Mouse (Mus musculus) hindbrain, embryonic 16.5 days (tissue): Measurements from ENCODE around the gene Gm527. TPM values are rescaled to one million over a fixed set of nuclear protein-coding genes. Genes with fewer than 3 reads are reported as not detected.

Source experiments
- ATAC-seq: fragments of 200-750 bp; cut with Nextera tagmentation; 2 replicates; pipeline ENCODE4 v1.8.0; 2017; ENCODE audit warnings: moderate TSS enrichment, moderate library complexity
- H3K27ac ChIP-seq: fragments of 300-500 bp; sonication (generic); 2 replicates; pipeline ENCODE4 v1.5.1; 2014; ENCODE audit warnings: low read depth, mild to moderate bottlenecking, control low read depth, low read length, moderate library complexity
- H3K27me3 ChIP-seq: fragments of 300-500 bp; sonication (generic); replicated peaks from 2 replicates; pipeline ENCODE4 v1.6.1; 2014; ENCODE audit warnings: low read length; ENCODE audit not compliant: control insufficient read depth, insufficient read depth
- H3K36me3 ChIP-seq: fragments of 300-500 bp; sonication (generic); 2 replicates; pipeline ENCODE4 v1.6.1; 2014; ENCODE audit warnings: mild to moderate bottlenecking, low read length, moderate library complexity, mixed read lengths; ENCODE audit not compliant: control insufficient read depth, insufficient read depth
- H3K4me1 ChIP-seq: fragments of 300-500 bp; sonication (generic); 2 replicates; pipeline ENCODE4 v1.6.1; 2014; ENCODE audit warnings: low read depth, low read length; ENCODE audit not compliant: control insufficient read depth, insufficient read depth
- H3K4me2 ChIP-seq: fragments of 300-500 bp; sonication (generic); 2 replicates; pipeline ENCODE4 v1.6.1; 2014; ENCODE audit warnings: mild to moderate bottlenecking, low read length, control low read depth, moderate library complexity
- H3K4me3 ChIP-seq: fragments of 300-500 bp; sonication (generic); 2 replicates; pipeline ENCODE4 v1.5.1; 2014; ENCODE audit warnings: mild to moderate bottlenecking, low read length, control low read depth, moderate library complexity
- H3K9ac ChIP-seq: fragments of 300-500 bp; sonication (generic); 2 replicates; pipeline ENCODE4 v1.6.1; 2014; ENCODE audit warnings: low read depth, mild to moderate bottlenecking, control low read depth, low read length, moderate library complexity
- H3K9me3 ChIP-seq: fragments of 300-500 bp; sonication (generic); 2 replicates; pipeline ENCODE4 v1.6.1; 2014; ENCODE audit warnings: mild to moderate bottlenecking, low read length, moderate library complexity; ENCODE audit not compliant: control insufficient read depth
- WGBS: fragments of 180-500 bp; shearing (Covaris S2); extraction: QIAGEN DNeasy Blood & Tissue Kit; methylation state at CpG from one replicate; pipeline ENCODE4 v1.1.7; 2014; 5-methylcytosine and 5-hydroxymethylcytosine counted together
- polyA plus RNA-seq: library from polyadenylated mRNA; unstranded; fragments of >200 nt; fragmentation: Nextera tagmentation; extraction: Ambion mirVana; gene quantifications from 2 replicates; pipeline ENCODE4 v1.2.1, GENCODE M21; 2015

Gm527 gene
- polyA plus RNA-seq, 1 experiment from 2014 or later = 1.4 TPM

DNA sequence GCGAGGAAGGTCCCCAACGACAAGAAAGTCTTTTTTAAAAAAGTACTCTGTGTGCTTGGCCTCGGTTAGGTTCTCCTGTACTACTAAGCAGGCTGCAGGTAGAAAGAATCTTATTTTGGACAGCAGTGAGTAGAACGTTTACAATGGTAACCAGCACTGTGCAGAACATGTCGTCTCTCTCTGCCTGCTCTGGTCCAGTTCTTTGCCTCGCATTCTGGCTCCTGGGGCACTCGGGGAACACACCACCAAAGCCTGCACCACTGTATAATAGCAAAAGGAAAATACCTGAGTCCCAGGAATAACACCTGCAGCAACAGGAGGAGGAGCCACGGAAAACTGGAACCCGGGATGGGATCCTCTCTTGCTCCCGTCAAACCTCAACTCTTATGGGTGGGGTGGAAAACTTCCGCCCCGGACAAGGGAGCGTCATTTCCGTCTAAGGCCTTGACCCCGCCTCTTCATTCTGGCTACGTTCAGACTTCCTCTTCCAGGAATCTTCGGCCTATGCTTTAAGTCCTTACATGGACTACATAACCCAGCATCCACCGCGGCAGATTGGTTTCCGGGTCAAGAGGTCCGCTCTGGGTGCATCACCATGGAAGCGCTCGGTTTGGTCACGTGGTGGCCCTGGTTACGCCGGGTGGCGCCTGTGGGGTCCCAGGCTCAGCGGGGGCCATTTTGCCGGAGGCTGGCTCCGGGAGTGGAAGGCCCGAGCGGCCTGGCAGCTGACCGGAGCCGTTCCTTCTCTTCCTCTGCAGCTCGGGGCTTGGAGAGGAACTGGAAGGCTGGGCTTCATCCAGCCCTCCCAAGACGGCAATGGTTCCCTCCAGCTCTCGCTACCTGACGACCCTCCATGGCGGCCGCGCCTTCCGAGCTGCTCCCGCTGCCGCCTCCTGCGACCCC, 47.7 kb downstream of the Gm527 start, which contains the start of the genes Klhl28 and Togaram1:
Klhl28 (minus strand) TSS at position 411 of the 903 bp plus-strand sequence.
Togaram1 (plus strand) TSS at position 681 of the 903 bp plus-strand sequence.
- Histone ChIP-seq H3K27ac (peak within 1 kb of the TSS; percentile 83), H3K9ac (peak within 1 kb of the TSS; percentile 83), H3K27me3 (no peaks in the 10 kb centered on the region), H3K9me3 (no peaks in the 10 kb centered on the region), H3K36me3 (no peaks in the 10 kb centered on the region), H3K4me3 (peak within 1 kb of the TSS; percentile 79), H3K4me2 (peak within 1 kb of the TSS; percentile 96), H3K4me1 (peaks cover 21% of the 10 kb centered on the region)
- under 1% methylated on average over 42 of the region's 45 CpGs for WGBS
- peak; percentile 100 for ATAC-seq

DNA sequence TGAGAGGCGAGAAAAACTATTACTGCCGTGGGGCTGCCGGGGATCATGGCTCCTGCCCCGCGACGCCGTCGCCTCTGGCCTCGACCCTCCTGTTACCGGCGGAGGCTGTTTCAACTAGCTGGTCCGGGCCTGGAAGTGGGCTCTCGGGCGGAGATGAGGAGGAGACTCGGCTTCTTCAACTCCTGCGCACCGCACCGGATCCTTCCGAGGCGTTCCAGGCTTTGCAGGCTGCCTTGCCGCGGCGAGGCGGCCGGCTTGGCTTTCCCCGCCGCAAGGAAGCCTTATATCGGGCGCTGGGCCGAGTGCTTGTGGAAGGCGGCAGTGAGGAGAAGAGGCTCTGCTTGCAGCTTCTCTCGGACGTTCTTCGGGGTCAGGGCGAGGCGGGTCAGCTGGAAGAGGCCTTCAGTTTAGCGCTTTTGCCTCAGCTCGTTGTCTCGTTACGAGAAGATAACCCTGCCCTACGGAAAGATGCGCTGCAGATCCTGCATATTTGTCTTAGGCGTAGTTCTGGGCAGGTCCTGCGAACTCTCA, 48.5 kb downstream of the Gm527 start:
- Histone ChIP-seq H3K36me3 (no peaks in the 10 kb centered on the region), H3K4me2 (peak overlapping the region; percentile 96), H3K27me3 (no peaks in the 10 kb centered on the region), H3K9me3 (no peaks in the 10 kb centered on the region), H3K4me1 (peaks cover 29% of the 10 kb centered on the region), H3K27ac (peak overlapping the region; percentile 83), H3K9ac (peak overlapping the region; percentile 83), H3K4me3 (peak overlapping the region; percentile 79)
- no peak for ATAC-seq
- WGBS = under 1% methylated on average over 44 of the region's 44 CpGs

GRCm38 (mm10) chr12:64966652-64967435, 49.1 kb downstream of the Gm527 start:
- H3K9me3 ChIP-seq = no peaks in the 10 kb centered on the region
- H3K9ac ChIP-seq = peak overlapping the region; percentile 83
- H3K27me3 ChIP-seq = no peaks in the 10 kb centered on the region
- H3K4me1 ChIP-seq = peaks cover 33% of the 10 kb centered on the region
- H3K27ac ChIP-seq = peak overlapping the region; percentile 83; the same call in 1 of the 2 replicates
- ATAC-seq = no peak
- peak overlapping the region; percentile 79 for H3K4me3 ChIP-seq
- H3K36me3 ChIP-seq = no peaks in the 10 kb centered on the region
- 3% methylated on average over 19 of the region's 19 CpGs for WGBS
- peak overlapping the region; percentile 96 for H3K4me2 ChIP-seq

DNA sequence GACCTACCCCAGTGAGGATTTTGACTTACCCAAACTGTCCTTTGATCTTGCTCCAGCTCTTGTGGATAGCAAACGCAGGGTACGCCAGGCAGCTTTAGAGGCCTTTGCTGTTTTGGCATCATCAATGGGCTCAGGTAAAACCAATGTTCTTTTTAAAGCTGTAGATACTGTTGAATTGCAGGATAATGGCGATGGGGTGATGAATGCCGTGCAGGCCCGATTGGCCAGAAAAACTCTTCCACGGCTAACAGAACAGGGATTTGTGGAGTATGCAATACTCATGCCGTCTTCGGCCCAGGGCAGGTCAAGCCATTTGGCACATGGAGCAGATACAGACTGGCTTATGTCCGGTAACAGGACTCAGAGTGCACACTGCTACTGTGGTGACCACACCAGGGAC, 49.8 kb downstream of the Gm527 start:
- peak overlapping the region; percentile 96 for H3K4me2 ChIP-seq
- peaks cover 38% of the 10 kb centered on the region for H3K4me1 ChIP-seq
- 2% methylated on average over 9 of the region's 9 CpGs for WGBS
- no peaks in the 10 kb centered on the region for H3K27me3 ChIP-seq
- no peaks in the 10 kb centered on the region for H3K9me3 ChIP-seq
- no peak for ATAC-seq
- H3K4me3 ChIP-seq = peak overlapping the region; percentile 79
- H3K36me3 ChIP-seq = no peaks in the 10 kb centered on the region
- H3K9ac ChIP-seq = peak overlapping the region; percentile 83
- H3K27ac ChIP-seq = no peak overlapping the region

GRCm38 (mm10) chr12:64968067-64968466, 50.4 kb downstream of the Gm527 start:
- no peaks in the 10 kb centered on the region for H3K27me3 ChIP-seq
- H3K27ac ChIP-seq = no peak overlapping the region
- H3K4me3 ChIP-seq = peak overlapping the region; percentile 79
- peak overlapping the region; percentile 96 for H3K4me2 ChIP-seq
- ATAC-seq = no peak
- WGBS = 12% methylated on average over 2 of the region's 2 CpGs
- no peaks in the 10 kb centered on the region for H3K36me3 ChIP-seq
- peaks cover 38% of the 10 kb centered on the region for H3K4me1 ChIP-seq
- H3K9me3 ChIP-seq = no peaks in the 10 kb centered on the region
- peak overlapping the region; percentile 48 for H3K9ac ChIP-seq

- peaks cover 39% of the 10 kb centered on the region for H3K4me1 ChIP-seq
- peak overlapping the region; percentile 27 for H3K4me2 ChIP-seq
- H3K9me3 ChIP-seq = no peaks in the 10 kb centered on the region
- no peak overlapping the region for H3K9ac ChIP-seq
- H3K36me3 ChIP-seq = no peaks in the 10 kb centered on the region
- no peak overlapping the region for H3K4me3 ChIP-seq
- H3K27me3 ChIP-seq = no peaks in the 10 kb centered on the region
- no peak overlapping the region for H3K27ac ChIP-seq
- ATAC-seq = no peak
These were observed 53.7 kb downstream of the Gm527 start for GRCm38 (mm10) chr12:64971399-64971798.

GRCm38 (mm10) chr12:64972063-64972462, 54.4 kb downstream of the Gm527 start:
- H3K4me3 ChIP-seq = no peak overlapping the region
- no peak for ATAC-seq
- peak overlapping the region; percentile 25; the same call in 1 of the 2 replicates for H3K4me2 ChIP-seq
- no peaks in the 10 kb centered on the region for H3K27me3 ChIP-seq
- H3K36me3 ChIP-seq = no peaks in the 10 kb centered on the region
- peaks cover 37% of the 10 kb centered on the region for H3K4me1 ChIP-seq
- 82% methylated on average over 6 of the region's 6 CpGs for WGBS
- no peak overlapping the region for H3K27ac ChIP-seq
- H3K9ac ChIP-seq = no peak overlapping the region
- H3K9me3 ChIP-seq = no peaks in the 10 kb centered on the region
